Mouse (Mus musculus): ENCODE measurements around the gene Rac2. TPM values are rescaled to one million over a fixed set of nuclear protein-coding genes. Genes with fewer than 3 reads are reported as not detected.

Gene Rac2
- total and polyA plus RNA-seq, 3 experiments = 160 to 942 (median 453) TPM

DNA sequence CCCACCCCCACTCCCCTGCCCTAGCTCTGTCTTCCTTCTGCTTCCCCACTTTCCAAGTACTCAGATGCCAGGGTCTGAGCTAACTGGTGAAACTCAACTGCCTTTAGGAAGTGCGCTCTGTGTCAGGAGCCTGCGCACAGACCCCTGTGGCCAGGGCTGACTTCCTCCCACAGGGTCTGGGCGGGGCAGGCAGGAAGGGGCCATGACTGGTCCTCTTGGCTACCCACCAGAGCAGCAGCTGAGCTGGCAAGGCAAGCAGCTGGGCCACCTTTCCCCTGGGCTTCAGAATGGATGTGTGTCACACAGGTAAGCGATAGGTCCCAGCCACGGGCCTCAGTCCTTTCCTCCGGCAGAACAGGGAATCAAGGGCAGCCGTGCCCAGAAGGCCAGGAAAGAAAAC lies 24.3 kb upstream of the Rac2 start, which contains the start of gene Cyth4 (continued):
- no peak for TF ChIP-seq ZNF384 (IDR thresholded peaks at IDR 0.05; ENCODE audit: low read depth, low read length)
- peak; percentile 60; the same call in 1 of the 2 replicates for TF ChIP-seq TBP (conservative IDR thresholded peaks at IDR 0.05; ENCODE audit: low read depth, low read length)
- 0 out of 2 replicates have a peak, but pooled peaks have one; percentile 35 for TF ChIP-seq BHLHE40 (IDR thresholded peaks at IDR 0.05; ENCODE audit: low read depth, low read length)
- no peak for TF ChIP-seq POLR2AphosphoS2 (IDR thresholded peaks at IDR 0.05; ENCODE audit: low read depth, low read length)
- no peak for TF ChIP-seq HCFC1 (IDR thresholded peaks at IDR 0.05; ENCODE audit: low read depth, low read length)
- TF ChIP-seq E2F4 (IDR thresholded peaks at IDR 0.05; ENCODE audit: insufficient replicate concordance, low read depth, low read length) = no peak
- TF ChIP-seq RCOR1 (conservative IDR thresholded peaks at IDR 0.05; ENCODE audit: low read depth, low read length) = no peak

DNA sequence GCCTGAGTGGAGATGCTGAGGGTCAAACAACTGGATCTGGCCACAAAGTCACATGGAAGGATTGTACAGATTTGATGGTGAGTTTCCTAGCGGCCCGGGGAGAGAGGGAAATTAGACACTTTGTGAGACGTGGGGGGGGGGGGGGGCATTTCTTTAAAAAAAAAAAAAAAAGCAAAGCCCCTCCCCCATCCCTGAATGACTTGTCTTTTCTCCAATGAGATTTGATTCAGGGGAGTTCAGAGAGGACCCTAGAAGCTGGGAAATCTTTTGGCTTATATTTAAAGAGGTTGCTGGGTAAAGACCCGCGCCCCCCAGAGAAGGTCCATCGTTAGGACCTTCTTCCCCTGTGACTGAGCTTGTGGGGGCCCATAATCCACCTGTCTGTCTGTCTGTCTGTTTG lies 23.9 kb upstream of the Rac2 start:
- H3K4me1 ChIP-seq (ENCODE audit: control insufficient read depth in 1 of 2, insufficient read depth in 2 of 2) = peaks cover 37 to 82% of the 10 kb centered on the region in 2 experiments
- in situ Hi-C loops (cut with MboI; ENCODE audit: low pct_ligation_motif_present, low pct_unique_long_range_greater_than_20kb, low sequenced_read_pairs) = no loop called here

GRCm38 (mm10) chr15:78595468-78595867 lies 22.9 kb upstream of the Rac2 start:
- H3K79me2 ChIP-seq (replicated peaks; ENCODE audit: control insufficient read depth, extremely low read depth, insufficient read depth, poor library complexity, severe bottlenecking) = peaks cover 10% of the 10 kb centered on the region
- DNase-seq (ENCODE audit: extremely low read depth) = no peak
- no peak overlapping the region for H3K4me2 ChIP-seq (ENCODE audit: insufficient read depth, low read depth, poor library complexity, severe bottlenecking)
- peaks cover 6 to 17% of the 10 kb centered on the region in 2 experiments for H3K36me3 ChIP-seq (replicated peaks in 1 of 2; ENCODE audit: control insufficient read depth in 1 of 2, insufficient read depth in 1 of 2, low read length in 1 of 2)
- H3K4me3 ChIP-seq (replicated peaks in 1 of 3; ENCODE audit: low read depth in 2 of 3, low read length in 2 of 3, poor library complexity in 1 of 3) = no peak overlapping the region
- no peaks in the 10 kb centered on the region for H3K9me3 ChIP-seq (replicated peaks; ENCODE audit: low read length)
- no peak overlapping the region for H3K9ac ChIP-seq (ENCODE audit: insufficient read depth, low read depth)
- H3K27me3 ChIP-seq (replicated peaks) = no peaks in the 10 kb centered on the region
- peaks cover 42 to 82% of the 10 kb centered on the region in 2 experiments for H3K4me1 ChIP-seq (ENCODE audit: control insufficient read depth in 1 of 2, insufficient read depth in 2 of 2)
- H3K27ac ChIP-seq (ENCODE audit: insufficient read depth, low read depth) = no peak overlapping the region
- TF ChIP-seq KAT2A (IDR thresholded peaks at IDR 0.05; ENCODE audit: insufficient replicate concordance, low read length) (no peak), CTCF (conservative IDR thresholded peaks at IDR 0.05 in 1 of 2, IDR thresholded peaks at IDR 0.05 in 1 of 2; ENCODE audit: low read depth in 2 of 2, low read length in 2 of 2) (peak in 1 of 2 experiments; percentile 53; a peak in 2 of 4 replicates), SMC3 (IDR thresholded peaks at IDR 0.05; ENCODE audit: low read depth, low read length) (0 out of 2 replicates have a peak, but pooled peaks have one; percentile 12), ZKSCAN1 (IDR thresholded peaks at IDR 0.05; ENCODE audit: borderline replicate concordance, low read depth, low read length) (no peak), MYC (IDR thresholded peaks at IDR 0.05; ENCODE audit: low read depth, low read length) (no peak)
- in situ Hi-C loops (cut with MboI; ENCODE audit: low pct_ligation_motif_present, low pct_unique_long_range_greater_than_20kb, low sequenced_read_pairs) (no loop called here), dilution Hi-C loops (cut with MboI; ENCODE audit: extremely low pct_ligation_motif_present, extremely low pct_unique_long_range_greater_than_20kb, low sequenced_read_pairs) (no loop called here)

More for the DNA sequence above, 23.9 kb upstream of the Rac2 start:
- no peak for DNase-seq (ENCODE audit: extremely low read depth)
- H3K27me3 ChIP-seq (replicated peaks) = no peaks in the 10 kb centered on the region
- peak overlapping the region; percentile 74 for H3K4me2 ChIP-seq (ENCODE audit: insufficient read depth, low read depth, poor library complexity, severe bottlenecking)
- TF ChIP-seq USF2 (conservative IDR thresholded peaks at IDR 0.05; ENCODE audit: low read depth, low read length) = peak; percentile 29; the same call in 1 of the 2 replicates
- no peak for TF ChIP-seq EP300 (IDR thresholded peaks at IDR 0.05; ENCODE audit: low read length)
- no peak for TF ChIP-seq ELF1 (IDR thresholded peaks at IDR 0.05; ENCODE audit: low read depth, low read length)
- TF ChIP-seq SMC3 (IDR thresholded peaks at IDR 0.05; ENCODE audit: low read depth, low read length) = no peak
- no peak for TF ChIP-seq ETS1 (conservative IDR thresholded peaks at IDR 0.05; ENCODE audit: low read depth, low read length)
- no peak for TF ChIP-seq TCF12 (IDR thresholded peaks at IDR 0.05; ENCODE audit: low read depth, low read length)
- no peak for TF ChIP-seq KAT2A (IDR thresholded peaks at IDR 0.05; ENCODE audit: insufficient replicate concordance, low read length)
- no peak for TF ChIP-seq GABPA (IDR thresholded peaks at IDR 0.05; ENCODE audit: insufficient replicate concordance, low read depth, low read length)
- no peak for TF ChIP-seq CHD1 (IDR thresholded peaks at IDR 0.05; ENCODE audit: low read depth, low read length)
- TF ChIP-seq JUND (conservative IDR thresholded peaks at IDR 0.05; ENCODE audit: low read depth, low read length) = no peak
- peak; percentile 63 for TF ChIP-seq CHD2 (IDR thresholded peaks at IDR 0.05; ENCODE audit: low read length)
- no peak for TF ChIP-seq HCFC1 (IDR thresholded peaks at IDR 0.05; ENCODE audit: low read depth, low read length)
- TF ChIP-seq BHLHE40 (IDR thresholded peaks at IDR 0.05; ENCODE audit: low read depth, low read length) = peak; percentile 76
- no peak for TF ChIP-seq RCOR1 (conservative IDR thresholded peaks at IDR 0.05; ENCODE audit: low read depth, low read length)
- TF ChIP-seq E2F4 (IDR thresholded peaks at IDR 0.05; ENCODE audit: insufficient replicate concordance, low read depth, low read length) = no peak
- TF ChIP-seq ZC3H11A (IDR thresholded peaks at IDR 0.05; ENCODE audit: low read depth, low read length) = no peak
- TF ChIP-seq UBTF (IDR thresholded peaks at IDR 0.05; ENCODE audit: low read depth, low read length) = no peak
- no peak for TF ChIP-seq MXI1 (IDR thresholded peaks at IDR 0.05; ENCODE audit: low read depth, low read length)
- no peak for TF ChIP-seq PAX5 (IDR thresholded peaks at IDR 0.05; ENCODE audit: low read length)
- TF ChIP-seq MYC (IDR thresholded peaks at IDR 0.05; ENCODE audit: low read depth, low read length) = 0 out of 2 replicates have a peak, but pooled peaks have one; percentile 24
- TF ChIP-seq ZNF384 (IDR thresholded peaks at IDR 0.05; ENCODE audit: low read depth, low read length) = peak; percentile 95
- TF ChIP-seq ZKSCAN1 (IDR thresholded peaks at IDR 0.05; ENCODE audit: borderline replicate concordance, low read depth, low read length) = no peak
- H3K79me2 ChIP-seq (replicated peaks; ENCODE audit: control insufficient read depth, extremely low read depth, insufficient read depth, poor library complexity, severe bottlenecking) = peaks cover 10% of the 10 kb centered on the region
- H3K36me3 ChIP-seq (replicated peaks in 1 of 2; ENCODE audit: control insufficient read depth in 1 of 2, insufficient read depth in 1 of 2, low read length in 1 of 2) = peaks cover 13 to 27% of the 10 kb centered on the region in 2 experiments
- peak overlapping the region; percentile 70 to 86 (median 72) for H3K4me3 ChIP-seq (replicated peaks in 1 of 3; ENCODE audit: low read depth in 2 of 3, low read length in 2 of 3, poor library complexity in 1 of 3)
- peak overlapping the region; percentile 70 for H3K9ac ChIP-seq (ENCODE audit: insufficient read depth, low read depth)
- dilution Hi-C loops (cut with MboI; ENCODE audit: extremely low pct_ligation_motif_present, extremely low pct_unique_long_range_greater_than_20kb, low sequenced_read_pairs) = no loop called here
- peaks cover 6% of the 10 kb centered on the region for H3K9me3 ChIP-seq (replicated peaks; ENCODE audit: low read length)
- peak overlapping the region; percentile 74 for H3K27ac ChIP-seq (ENCODE audit: insufficient read depth, low read depth)

Data from CH12.LX (cell line).